Mouse (Mus musculus) hindbrain, embryonic 10.5 days (tissue): Measurements from ENCODE around the gene Pank4. TPM values are rescaled to one million over a fixed set of nuclear protein-coding genes. Genes with fewer than 3 reads are reported as not detected.

Source experiments
- DNase-seq: peaks from one replicate; pipeline ENCODE4 v3.0.0-alpha.2; 2017; ENCODE audit warnings: low spot score
- H3K27ac ChIP-seq: fragments of 300-500 bp; sonication (generic); 2 replicates; pipeline ENCODE4 v1.5.1; 2016; ENCODE audit warnings: mild to moderate bottlenecking, moderate library complexity
- H3K27me3 ChIP-seq: fragments of 300-500 bp; sonication (generic); 2 replicates; pipeline ENCODE4 v1.6.1; 2016; ENCODE audit warnings: mild to moderate bottlenecking; ENCODE audit not compliant: poor library complexity, insufficient read depth, severe bottlenecking
- H3K36me3 ChIP-seq: fragments of 300-500 bp; sonication (generic); 2 replicates; pipeline ENCODE4 v1.6.1; 2016; ENCODE audit warnings: mild to moderate bottlenecking, moderate library complexity
- H3K4me1 ChIP-seq: fragments of 300-500 bp; sonication (generic); replicated peaks from 2 replicates; pipeline ENCODE4 v1.6.1; 2016; ENCODE audit warnings: mild to moderate bottlenecking
- H3K4me3 ChIP-seq: fragments of 300-500 bp; sonication (generic); 2 replicates; pipeline ENCODE4 v1.5.1; 2016; ENCODE audit warnings: mild to moderate bottlenecking, moderate library complexity
- H3K9me3 ChIP-seq: fragments of 300-500 bp; sonication (generic); 2 replicates; pipeline ENCODE4 v1.6.1; 2016; ENCODE audit warnings: mild to moderate bottlenecking, moderate library complexity
- WGBS: fragments of 180-500 bp; shearing (Covaris S2); methylation state at CpG from one replicate; pipeline ENCODE4 v1.1.7; 2016; 5-methylcytosine and 5-hydroxymethylcytosine counted together
- polyA plus RNA-seq: library from polyadenylated mRNA; unstranded; fragments of >200 nt; fragmentation: Nextera tagmentation; extraction: Ambion mirVana; gene quantifications from 2 replicates; pipeline ENCODE4 v1.2.1, GENCODE M21; 2016

The Pank4 gene
- polyA plus RNA-seq, 1 experiment from 2014 or later, result 39.9 TPM

DNA sequence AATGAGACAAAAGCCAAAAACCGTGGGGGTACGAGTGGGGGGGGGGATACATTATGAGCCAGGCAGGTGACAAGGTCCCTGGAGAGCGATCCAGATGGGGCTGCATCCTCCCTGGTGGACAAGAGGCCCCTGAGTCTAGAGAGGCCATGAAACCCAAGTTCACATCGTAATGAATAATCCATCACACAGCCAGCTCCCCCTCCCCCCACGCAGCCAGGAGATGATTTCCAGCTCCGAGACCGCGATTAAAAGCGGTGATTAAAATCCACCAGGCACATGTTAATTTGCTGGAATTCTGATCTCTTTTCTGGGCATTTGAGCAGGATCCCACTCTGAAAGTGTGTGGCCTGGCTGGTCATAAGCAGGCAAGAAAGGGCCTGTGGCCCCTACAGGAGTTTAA lies 56.9 kb downstream of the Pank4 start:
- Histone ChIP-seq H3K4me3 (no peak overlapping the region), H3K9me3 (no peaks in the 10 kb centered on the region), H3K27ac (no peak overlapping the region), H3K27me3 (peaks cover 24% of the 10 kb centered on the region), H3K36me3 (no peaks in the 10 kb centered on the region), H3K4me1 (peaks cover 70% of the 10 kb centered on the region)
- 75% methylated on average over 9 of the region's 9 CpGs for WGBS
- no peak for DNase-seq

DNA sequence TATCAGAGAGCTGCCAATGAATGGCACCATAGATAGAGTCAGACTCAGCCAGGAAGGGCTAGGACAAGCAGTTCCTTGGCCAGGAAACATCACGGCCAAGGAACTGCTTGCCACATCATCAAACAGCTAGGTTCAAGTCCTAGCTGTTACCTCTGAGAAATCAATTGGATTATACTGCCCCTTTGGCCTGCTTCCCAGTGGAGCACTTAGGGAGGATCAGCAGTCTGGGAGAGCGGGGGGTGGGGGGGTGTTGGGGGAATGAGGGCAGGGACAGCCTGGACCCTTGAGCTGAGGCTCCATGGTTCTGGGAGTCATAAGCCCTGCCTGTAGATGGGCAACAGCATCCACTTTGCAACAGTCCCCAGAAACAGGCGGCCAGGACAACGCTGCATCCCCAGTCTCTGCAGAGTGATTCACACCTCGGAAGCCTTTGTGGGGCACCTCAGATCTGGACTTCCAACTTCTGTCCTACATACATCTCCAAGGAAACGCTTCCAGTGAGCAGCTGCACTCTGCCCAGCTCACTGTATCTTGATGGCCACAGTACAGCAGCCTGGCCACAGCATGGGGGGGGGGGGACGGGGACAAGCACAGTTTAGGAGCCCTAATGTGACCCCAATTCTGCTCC lies 58.4 kb downstream of the Pank4 start:
- Histone ChIP-seq H3K9me3 (no peaks in the 10 kb centered on the region), H3K4me3 (no peak overlapping the region), H3K27me3 (peaks cover 24% of the 10 kb centered on the region), H3K36me3 (no peaks in the 10 kb centered on the region), H3K27ac (no peak overlapping the region), H3K4me1 (peaks cover 55% of the 10 kb centered on the region)
- DNase-seq, result no peak
- 73% methylated on average over 7 of the region's 7 CpGs for WGBS

- H3K27ac ChIP-seq, result peak overlapping the region; percentile 56
Measured at GRCm38 (mm10) chr4:155024170-155025010, 60.5 kb downstream of the Pank4 start.

More at GRCm38 (mm10) chr4:155024170-155025010, 60.5 kb downstream of the Pank4 start:
- 0 out of 2 replicates have a peak, but pooled peaks cover 6% of the 10 kb centered on the region for H3K27me3 ChIP-seq
- no peaks in the 10 kb centered on the region for H3K9me3 ChIP-seq
- no peak for DNase-seq
- H3K36me3 ChIP-seq, result no peaks in the 10 kb centered on the region
- 88% methylated on average over 11 of the region's 11 CpGs for WGBS
- no peak overlapping the region for H3K4me3 ChIP-seq
- peaks cover 46% of the 10 kb centered on the region for H3K4me1 ChIP-seq

Other genes with a start within 250 kb of the Pank4 start
- gene Ttc34, start 126.7 kb upstream of the Pank4 start, polyA plus RNA-seq, result 0.65 and 0.68 TPM in 2 replicates
- 0.31 and 0.68 TPM in 2 replicates for gene Mmel1, start 94.5 kb upstream of the Pank4 start, polyA plus RNA-seq
- 47.4 and 51.5 TPM in 2 replicates for gene Fam213b, start 65.0 kb upstream of the Pank4 start, polyA plus RNA-seq
- gene Tnfrsf14, start 35.6 kb upstream of the Pank4 start, polyA plus RNA-seq, result 0.43 and 0.87 TPM in 2 replicates
- 534 and 601 TPM in 2 replicates for gene Hes5, start 3.2 kb upstream of the Pank4 start, polyA plus RNA-seq
- gene Plch2, start 92.7 kb downstream of the Pank4 start, polyA plus RNA-seq, result 2.1 and 2.6 TPM in 2 replicates
- gene Pex10, start 102.9 kb downstream of the Pank4 start, polyA plus RNA-seq, result 19.9 and 21.4 TPM in 2 replicates
- 138 and 144 TPM in 2 replicates for gene Rer1, start 122.3 kb downstream of the Pank4 start, polyA plus RNA-seq
- 4.4 and 6.0 TPM in 2 replicates for gene Morn1, start 122.5 kb downstream of the Pank4 start, polyA plus RNA-seq